In genomic region chr15:77916851-77917544, GRCm38 (mm10) we compare ENCODE assay signal across 9 mouse cellular contexts. TPM values are rescaled to one million over a fixed set of nuclear protein-coding genes. Genes with fewer than 3 reads are reported as not detected.
DNase-seq lines count a peak whose midpoint lies in the region; ATAC-seq and TF ChIP-seq lines count a peak whose summit lies in the region.
"Had no signal": no experiment of that assay in that cellular context is flagged by ENCODE, and none has a peak within 500 bp of the region (broad histone marks: within the 10 kb centered on the region; RNA-seq: fewer than 3 reads in every experiment).

No protein-coding gene starts in this region.

- no peaks in the 10 kb centered on the region for H3K27me3 ChIP-seq in ES-Bruce4 (ENCODE audit: control insufficient read depth, insufficient read depth, low read length, poor library complexity, severe bottlenecking)
- H3K27me3 ChIP-seq in lung, embryonic 16.5 days (ENCODE audit: control insufficient read depth, insufficient read depth, low read depth, low read length), result no peaks in the 10 kb centered on the region
- H3K27me3 ChIP-seq: limb, embryonic 15.5 days had no signal

- TF ChIP-seq POLR2A in ES-Bruce4 (IDR thresholded peaks at IDR 0.05; ENCODE audit: insufficient read depth, low read length), result no peak

- DNase-seq in brain, adult 2 months (ENCODE audit: low read depth, low spot score), result peak; percentile 96
- DNase-seq in heart, postnatal 10 days, result peak; percentile 93 to 97
- DNase-seq in layer of hippocampus, adult 11-12 months (ENCODE audit: low spot score), result peak; percentile 95
- peak; percentile 94 for DNase-seq in retina, embryonic 14.5 days (ENCODE audit: low spot score)
- peak; percentile 82 to 84 for DNase-seq in thymus, postnatal 36 days

- intact Hi-C loops in heart, postnatal 10 days (cut with DNase I), result loop anchor here (1.0 to 5.0 kb wide), 2 partner anchors 142 to 155 kb away; no protein-coding TSS in a partner anchor

- H3K36me3 ChIP-seq in ES-Bruce4 (ENCODE audit: control insufficient read depth, insufficient read depth, low read length, poor library complexity, severe bottlenecking), result peaks cover 14% of the 10 kb centered on the region
- H3K36me3 ChIP-seq in lung, embryonic 16.5 days (ENCODE audit: control insufficient read depth, insufficient read depth, low read length), result peaks cover 21% of the 10 kb centered on the region

- H3K9ac ChIP-seq in ES-Bruce4 (ENCODE audit: low read depth, poor library complexity, severe bottlenecking), result no peak overlapping the region
- no peak overlapping the region for H3K9ac ChIP-seq in lung, embryonic 16.5 days (ENCODE audit: low read length)
- H3K9ac ChIP-seq: limb, embryonic 15.5 days had no signal

- no peak for TF ChIP-seq EP300 in ES-Bruce4 (IDR thresholded peaks at IDR 0.05; ENCODE audit: insufficient read depth, low read depth, low read length)

- H3K27ac ChIP-seq in ES-Bruce4 (ENCODE audit: insufficient read depth, low read length), result no peak overlapping the region
- H3K27ac ChIP-seq in lung, embryonic 16.5 days (ENCODE audit: low read length), result no peak overlapping the region
- H3K27ac ChIP-seq: limb, embryonic 15.5 days had no signal

- 35% methylated on average over 8 of the region's 8 CpGs for WGBS in lung, embryonic 16.5 days

- TF ChIP-seq CTCF in ES-Bruce4 (IDR thresholded peaks at IDR 0.05; ENCODE audit: low read depth, low read length), result peak; percentile 89

- H3K4me3 ChIP-seq in ES-Bruce4 (ENCODE audit: low read depth, low read length), result no peak overlapping the region
- no peak overlapping the region for H3K4me3 ChIP-seq in lung, embryonic 16.5 days (ENCODE audit: low read length)
- H3K4me3 ChIP-seq: limb, embryonic 15.5 days had no signal

- no peaks in the 10 kb centered on the region for H3K9me3 ChIP-seq in ES-Bruce4 (replicated peaks; ENCODE audit: control insufficient read depth, insufficient read depth, low read length, poor library complexity, severe bottlenecking)
- H3K9me3 ChIP-seq in lung, embryonic 16.5 days (ENCODE audit: control insufficient read depth, low read length), result no peaks in the 10 kb centered on the region
- H3K9me3 ChIP-seq: limb, embryonic 15.5 days had no signal

- no peak overlapping the region for H3K4me2 ChIP-seq in lung, embryonic 16.5 days (ENCODE audit: low read depth, low read length)
- H3K4me2 ChIP-seq: limb, embryonic 15.5 days had no signal

- ATAC-seq in erythroid progenitor cell, adult 5-6 weeks (replicated peaks; ENCODE audit: low FRiP score, poor library complexity, severe bottlenecking), result peak; percentile 74
- ATAC-seq in lung, embryonic 16.5 days (ENCODE audit: low read depth), result peak; percentile 47

- peaks cover 5% of the 10 kb centered on the region for H3K4me1 ChIP-seq in ES-Bruce4 (ENCODE audit: control insufficient read depth, insufficient read depth, low read length)
- H3K4me1 ChIP-seq in lung, embryonic 16.5 days (replicated peaks; ENCODE audit: control insufficient read depth, insufficient read depth, low read length), result peaks cover 2% of the 10 kb centered on the region; the same call in 1 of the 2 replicates
- H3K4me1 ChIP-seq: limb, embryonic 15.5 days had no signal

RNA-seq across cellular contexts. Expression of gene Txn2, which starts 11.8 kb away (rescaled TPM):
- 167 and 174 TPM in 2 replicates for polyA plus RNA-seq in ES-Bruce4 (2011; ENCODE audit: insufficient read depth, insufficient read length, low read depth, missing spikeins)
- 151 and 152 TPM in 2 replicates for total RNA-seq in erythroid progenitor cell, adult 5-6 weeks (2015; ENCODE audit: low replicate concordance)
- 30.3 and 35.2 TPM in 2 replicates for total RNA-seq in erythroid progenitor cell, adult 5-6 weeks (2017; ENCODE audit: low replicate concordance)
- total RNA-seq in heart, postnatal 10 days (2021), result 100 to 1,000 TPM; 200 to 221 TPM
- polyA plus RNA-seq in lung, embryonic 16.5 days (2015; fragmentation: Nextera tagmentation; extraction: Ambion mirVana), result 182 and 185 TPM in 2 replicates

RNA-seq across cellular contexts. Expression of gene Foxred2, which starts 39.5 kb away (rescaled TPM):
- polyA plus RNA-seq in ES-Bruce4 (2011; ENCODE audit: insufficient read depth, insufficient read length, low read depth, missing spikeins), result 10.1 and 10.9 TPM in 2 replicates
- total RNA-seq in erythroid progenitor cell, adult 5-6 weeks (2015; ENCODE audit: low replicate concordance), result 3.4 and 4.3 TPM in 2 replicates
- total RNA-seq in erythroid progenitor cell, adult 5-6 weeks (2017; ENCODE audit: low replicate concordance), result 1.2 and 1.4 TPM in 2 replicates
- total RNA-seq in heart, postnatal 10 days (2021), result under 1 TPM; 0.20 to 0.38 TPM
- 2.7 and 3.7 TPM in 2 replicates for polyA plus RNA-seq in lung, embryonic 16.5 days (2015; fragmentation: Nextera tagmentation; extraction: Ambion mirVana)

RNA-seq across cellular contexts. Expression of gene Eif3d, which starts 53.6 kb away (rescaled TPM):
- 357 and 409 TPM in 2 replicates for polyA plus RNA-seq in ES-Bruce4 (2011; ENCODE audit: insufficient read depth, insufficient read length, low read depth, missing spikeins)
- total RNA-seq in erythroid progenitor cell, adult 5-6 weeks (2015; ENCODE audit: low replicate concordance), result 85.1 and 85.8 TPM in 2 replicates
- 66.9 and 68.2 TPM in 2 replicates for total RNA-seq in erythroid progenitor cell, adult 5-6 weeks (2017; ENCODE audit: low replicate concordance)
- total RNA-seq in heart, postnatal 10 days (2021), result 10 to 100 TPM; 91.8 to 94.0 TPM
- 166 and 170 TPM in 2 replicates for polyA plus RNA-seq in lung, embryonic 16.5 days (2015; fragmentation: Nextera tagmentation; extraction: Ambion mirVana)
